Mouse (Mus musculus) telencephalon, adult 2 months (tissue): ENCODE measurements at regions not wholly inside any gene's neighbourhood (a gene's known extent, or its start where the extent isn't known, plus 50 kb on each side); places are given as distances from the start of the nearest gene placed in this dataset.

Source experiments
- DNase-seq: peaks from one replicate; pipeline ENCODE4 v3.0.0-alpha.2; 2011; ENCODE audit warnings: low read depth, low spot score

DNA sequence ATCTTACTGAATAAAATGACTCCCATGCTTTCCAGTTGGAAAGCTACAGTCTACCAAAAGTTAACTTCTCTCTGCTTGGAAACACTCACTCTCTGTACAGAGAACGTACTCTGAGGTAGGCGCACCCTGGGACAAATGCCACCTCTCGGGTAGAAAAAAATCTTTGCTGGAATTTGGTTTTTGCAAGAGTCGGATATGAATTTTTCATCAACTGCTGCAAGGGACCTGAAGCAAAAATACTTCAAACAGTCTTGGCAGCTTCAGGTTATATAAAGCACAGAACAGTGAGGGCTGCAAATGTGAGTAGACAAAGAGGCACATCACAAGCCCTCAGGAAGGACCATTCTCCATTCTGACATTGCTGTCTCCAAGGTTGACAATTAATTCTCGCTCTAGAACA is 535.4 kb upstream of the Fam84a start:
- DNase-seq: peak; percentile 68

GRCm38 (mm10) chr12:14676230-14676629 is 524.4 kb upstream of the Fam84a start:
- no peak for DNase-seq

DNA sequence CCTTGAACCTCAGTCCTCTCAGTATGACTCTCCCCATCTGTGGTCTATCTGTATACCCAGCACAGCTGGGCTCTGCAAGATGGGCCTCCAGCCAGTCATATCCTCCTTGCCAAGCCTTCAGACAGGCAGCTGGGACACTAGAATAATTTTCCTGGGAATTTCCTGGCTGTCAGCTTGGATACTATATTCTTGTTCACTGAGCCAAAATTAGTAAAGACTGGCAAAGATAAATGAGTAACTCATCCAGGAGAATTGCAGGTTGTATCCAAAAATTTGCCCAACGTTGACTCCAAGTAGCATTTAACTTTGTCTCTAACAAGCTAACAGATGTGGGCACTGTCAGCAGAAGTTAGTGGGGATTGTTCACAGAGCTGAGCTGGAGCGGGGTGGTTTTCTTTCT is 514.1 kb upstream of the Fam84a start:
- DNase-seq: peak; percentile 32
